Mouse (Mus musculus): ENCODE measurements around the gene Cntfr.

DNA sequence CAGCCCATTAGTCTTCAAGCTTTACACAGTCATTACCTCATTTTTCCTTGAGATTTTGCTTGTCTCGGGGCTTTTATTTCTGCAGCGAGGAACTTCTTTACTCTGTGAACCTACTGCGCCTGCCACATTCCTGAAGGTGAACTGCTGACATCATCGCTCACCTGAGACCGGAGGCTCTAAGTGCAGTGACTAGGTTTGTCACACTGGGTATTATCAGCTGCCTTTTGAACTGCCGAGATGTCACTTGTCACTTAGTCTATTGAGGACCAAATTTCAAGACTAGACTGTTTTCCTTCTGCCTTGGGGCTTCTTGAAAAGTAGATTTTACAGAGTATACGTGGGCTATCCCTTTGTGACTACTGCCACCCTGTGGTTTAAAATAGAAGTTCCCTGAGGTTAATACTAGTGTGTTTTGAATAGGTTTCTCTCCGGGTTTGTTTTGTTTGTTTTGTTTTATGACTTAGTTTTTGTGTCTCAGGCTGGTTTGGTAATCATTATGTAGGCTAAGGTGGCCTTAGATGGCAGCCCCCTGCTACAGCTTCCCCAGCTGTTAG is 11.4 kb upstream of the Cntfr start:
- TF ChIP-seq POLR2A (IDR thresholded peaks at IDR 0.05; ENCODE audit: borderline replicate concordance, insufficient read depth, low read length) (no peak), CTCF (IDR thresholded peaks at IDR 0.05; ENCODE audit: borderline replicate concordance, insufficient read depth, low read depth, low read length) (peak; percentile 41; the same call in 1 of the 2 replicates)
